Mouse (Mus musculus): ENCODE measurements at regions not wholly inside any gene's neighbourhood (a gene's known extent, or its start where the extent isn't known, plus 50 kb on each side); places are given as distances from the start of the nearest gene placed in this dataset.
A peak's percentile ranks its signal among the peaks of the same experiment; 100 is the strongest.

DNA sequence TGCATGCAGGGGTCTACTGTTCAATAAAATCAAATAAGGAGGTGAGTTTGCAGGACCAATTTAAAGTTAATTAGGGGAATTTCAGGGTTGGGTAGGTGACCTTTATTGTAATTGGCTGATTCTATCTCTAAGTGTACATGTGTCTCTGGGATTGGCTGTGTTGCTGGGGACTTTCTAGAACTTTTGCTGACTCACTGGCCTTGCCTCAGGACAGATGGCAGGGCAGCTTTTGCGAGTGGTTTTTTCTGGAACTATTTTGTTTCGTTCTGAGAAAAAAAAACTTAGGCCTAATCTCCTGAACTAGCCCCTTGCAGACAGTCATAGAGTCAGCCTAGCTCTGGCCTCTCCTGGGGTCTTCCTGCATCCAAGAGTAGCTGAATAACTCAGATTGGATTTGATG lies 249.3 kb upstream of the Mdga2 start:
- intact Hi-C loops (cut with DNase I): no loop called here

DNA sequence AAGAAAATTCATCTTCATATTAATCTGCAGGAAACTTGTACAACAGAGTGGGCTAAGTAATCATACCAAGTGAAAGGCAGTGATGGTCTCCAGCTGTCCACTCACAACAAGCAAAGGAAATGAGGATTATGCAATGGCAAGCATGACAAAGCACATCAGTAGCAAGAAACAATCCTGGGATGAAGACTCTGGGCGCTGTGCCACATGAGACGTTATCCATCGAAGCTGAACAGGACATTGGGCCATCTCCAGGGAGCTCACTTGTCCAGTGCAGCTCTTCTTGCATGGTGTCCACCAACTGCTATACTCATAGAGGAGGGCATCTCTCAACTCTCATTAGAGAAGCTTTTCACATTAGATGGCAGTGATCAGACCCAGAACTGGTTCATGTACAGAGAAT lies 248.7 kb upstream of the Mdga2 start:
- DNase-seq: peak; percentile 81
- intact Hi-C loops (cut with DNase I): no loop called here

More for the DNA sequence above, 249.3 kb upstream of the Mdga2 start:
- DNase-seq: no peak

DNA sequence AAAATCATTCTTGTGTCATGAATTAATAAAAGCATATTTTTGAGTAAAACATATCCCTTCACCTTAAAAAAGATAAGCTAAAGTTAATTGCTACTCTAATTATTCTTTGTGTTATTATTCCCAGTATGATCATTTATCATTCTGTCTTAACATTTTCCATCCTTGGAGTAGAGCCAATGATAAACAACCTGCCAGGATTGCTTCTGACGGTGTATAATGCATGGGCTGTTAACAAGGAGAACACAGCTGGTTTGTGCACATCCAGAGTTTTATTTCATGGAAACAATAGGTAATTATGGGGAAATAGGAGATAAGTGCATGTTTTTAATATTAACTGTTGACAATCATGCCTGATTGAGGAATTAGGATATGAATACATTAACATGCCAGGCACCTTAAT lies 226.8 kb upstream of the Mdga2 start:
- intact Hi-C loops (cut with DNase I): no loop called here
- DNase-seq: no peak

DNA sequence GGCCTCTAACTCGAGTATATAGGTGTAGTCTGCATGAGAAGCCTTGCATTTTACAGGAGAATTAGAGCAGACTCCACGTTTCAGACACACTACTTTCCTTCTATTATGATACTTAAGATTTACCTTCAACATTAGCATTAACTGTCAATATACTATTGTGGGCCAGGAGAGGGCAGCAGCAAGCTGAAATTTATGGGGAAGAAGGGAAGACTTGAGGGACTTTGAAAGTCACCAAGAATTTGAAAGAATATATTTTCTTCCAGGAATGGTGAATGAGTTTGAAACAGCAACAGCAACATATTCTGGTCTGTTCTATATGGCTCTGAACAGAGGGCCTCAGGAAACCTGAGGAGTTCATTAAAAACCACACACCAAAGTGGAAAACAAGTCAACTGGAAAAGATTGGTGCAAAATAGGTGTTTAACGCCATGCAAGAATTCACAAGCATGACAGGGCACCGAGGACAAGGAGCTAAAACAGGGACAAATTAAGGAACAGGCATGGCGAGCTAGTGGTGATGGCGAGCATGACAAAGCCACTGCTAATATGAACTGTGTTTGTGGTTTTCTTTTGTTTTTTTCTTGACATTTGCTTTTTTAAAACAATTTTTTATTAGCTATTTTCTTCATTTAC lies 208.1 kb upstream of the Mdga2 start:
- peak; percentile 61 for DNase-seq
- intact Hi-C loops (cut with DNase I): loop anchor here (2.0 to 5.0 kb wide), 2 partner anchors 1432 to 1702 kb away; no protein-coding TSS in a partner anchor

DNA sequence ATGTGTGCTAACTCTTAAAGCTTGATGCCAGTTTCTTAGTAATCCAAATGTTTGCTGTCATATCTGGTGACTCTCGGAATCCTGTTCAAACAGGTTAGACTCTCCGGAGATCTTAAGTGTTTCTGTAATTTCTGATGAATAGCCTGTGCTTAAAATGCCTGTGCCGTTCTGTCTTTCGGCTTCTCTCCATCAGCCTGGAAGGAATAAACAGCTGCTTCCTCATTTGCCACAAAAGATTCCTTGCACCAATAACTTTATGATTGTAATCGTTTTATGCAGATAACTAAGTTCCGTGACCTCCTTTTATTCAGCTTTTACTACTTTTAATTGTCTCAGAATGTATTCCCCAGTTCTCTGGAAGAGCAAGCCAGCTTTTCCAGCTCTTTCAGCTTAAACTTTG lies 204.5 kb upstream of the Mdga2 start:
- intact Hi-C loops (cut with DNase I): no loop called here

DNA sequence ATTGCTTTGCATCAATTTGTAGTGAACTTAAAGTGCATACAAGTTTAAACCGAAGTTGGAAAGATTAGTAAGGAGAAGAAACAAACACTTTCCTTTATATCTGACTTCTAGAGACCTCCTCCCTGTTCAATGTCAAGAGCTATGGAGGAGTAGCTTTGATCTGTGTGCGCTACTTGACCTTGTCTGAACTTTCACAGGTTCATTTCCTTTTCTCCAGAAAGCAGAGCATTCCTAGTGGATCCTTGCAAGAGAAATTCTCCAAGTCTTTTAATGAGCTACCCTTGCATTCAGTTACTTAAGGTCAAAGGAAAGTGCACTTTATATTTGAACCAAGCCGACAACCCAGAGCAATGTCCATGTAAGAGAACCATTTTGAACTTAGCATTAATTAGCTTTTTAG lies 177.2 kb upstream of the Mdga2 start:
- intact Hi-C loops (cut with DNase I): no loop called here
- no peak for DNase-seq

More for the DNA sequence above, 204.5 kb upstream of the Mdga2 start:
- DNase-seq: no peak

DNA sequence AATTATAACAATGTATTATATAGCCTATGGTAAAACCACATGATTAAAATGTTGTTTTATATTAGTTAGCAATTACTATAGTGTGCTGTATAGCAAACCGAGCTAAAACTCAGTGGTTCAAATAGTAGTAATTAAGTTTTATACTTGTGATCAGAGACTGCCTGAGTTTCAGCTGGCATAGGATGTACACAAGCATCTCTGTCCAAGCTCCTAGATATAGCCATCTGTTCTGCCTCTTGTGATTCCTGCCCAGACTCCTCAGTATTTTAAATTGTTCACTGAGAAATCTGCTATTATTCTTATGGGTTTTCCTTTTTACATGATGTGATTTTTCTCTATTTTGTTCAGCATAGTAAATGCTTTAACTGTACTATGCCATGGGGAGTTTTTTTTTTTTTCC lies 152.2 kb upstream of the Mdga2 start:
- intact Hi-C loops (cut with DNase I): no loop called here
- DNase-seq: no peak

DNA sequence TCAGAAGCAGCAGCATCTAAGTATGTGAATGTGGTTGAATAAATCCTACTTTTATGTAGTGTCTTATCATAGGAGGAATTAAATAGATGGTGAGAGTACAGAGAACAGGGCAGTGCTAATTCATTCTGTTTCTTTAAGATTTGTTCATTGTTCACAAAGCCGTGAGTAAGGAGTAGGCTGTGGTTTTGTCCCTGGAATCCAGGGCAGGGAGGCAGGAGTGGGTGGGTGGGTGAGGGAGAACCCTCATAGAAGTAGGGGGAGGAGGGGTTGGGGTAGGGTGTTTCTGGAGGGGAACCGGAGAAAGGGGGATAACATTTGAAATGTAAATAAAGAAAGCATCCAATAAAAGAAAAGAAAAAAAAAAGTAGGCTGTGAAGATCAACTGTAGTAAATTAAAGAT lies 126.2 kb upstream of the Mdga2 start:
- no peak for DNase-seq
- intact Hi-C loops (cut with DNase I): no loop called here

DNA sequence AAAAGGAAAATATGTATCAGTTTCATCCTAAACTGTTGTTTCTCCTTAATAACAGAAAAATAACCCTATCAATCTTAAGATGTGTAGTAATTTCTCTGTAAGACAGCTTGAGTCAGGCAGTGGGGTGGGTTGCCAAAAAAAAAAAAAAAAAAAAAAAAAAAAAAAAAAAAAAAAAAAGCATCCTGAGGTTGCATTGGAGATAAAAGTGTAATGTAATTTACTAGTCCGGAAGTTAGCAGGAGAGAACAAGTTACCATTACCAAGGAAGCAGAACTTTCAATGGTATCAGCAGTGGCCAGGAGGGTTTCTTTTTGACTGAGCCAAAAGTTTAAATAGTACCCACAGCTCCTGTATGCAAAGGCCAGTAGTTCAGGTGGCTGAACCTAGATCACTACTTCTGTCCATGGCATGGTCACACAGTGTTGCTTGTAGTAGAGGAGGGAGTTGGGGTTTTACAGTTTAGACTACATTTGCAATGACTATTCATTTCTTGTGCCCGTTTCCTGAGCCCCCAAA lies 110.2 kb upstream of the Mdga2 start:
- DNase-seq: no peak
- intact Hi-C loops (cut with DNase I): no loop called here

DNA sequence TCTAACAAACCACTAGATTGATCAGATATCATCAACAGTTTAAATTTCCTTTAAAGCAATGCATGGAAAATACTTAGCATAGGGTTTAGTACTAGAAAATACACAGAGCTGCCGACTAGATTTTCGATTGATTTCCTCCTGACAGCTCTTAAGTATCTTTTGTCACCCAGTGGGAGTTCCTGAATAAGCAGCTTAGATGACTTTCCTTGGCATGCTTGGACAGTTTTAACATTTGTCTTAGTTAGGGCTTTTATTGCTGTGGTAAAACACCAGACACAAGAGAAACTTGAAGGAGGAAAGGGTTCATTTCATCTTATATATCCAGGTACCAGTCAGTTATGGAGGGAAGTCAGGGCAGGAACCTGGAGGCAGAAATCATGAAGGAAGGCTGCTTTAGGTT lies 104.0 kb upstream of the Mdga2 start:
- intact Hi-C loops (cut with DNase I): no loop called here
- DNase-seq: no peak

DNA sequence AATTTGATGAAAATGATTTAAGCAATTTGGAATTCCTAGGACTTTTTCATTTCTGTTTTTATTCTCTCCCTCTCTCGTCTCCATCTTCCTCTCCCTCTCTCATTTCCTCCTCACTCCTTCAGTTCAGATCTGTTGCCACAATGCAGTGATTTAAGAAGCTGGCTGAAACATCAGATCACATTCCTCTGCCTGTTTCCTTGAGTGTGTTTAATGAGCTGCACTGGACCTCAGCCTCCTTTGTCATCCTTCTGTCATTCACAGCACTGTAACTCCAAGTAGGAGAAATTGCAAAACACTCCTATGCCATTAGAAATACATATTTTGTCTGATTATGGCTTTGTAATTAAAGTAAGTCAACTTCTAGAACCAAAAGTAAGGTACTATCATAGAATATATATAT lies 103.5 kb upstream of the Mdga2 start:
- DNase-seq: no peak
- intact Hi-C loops (cut with DNase I): no loop called here

DNA sequence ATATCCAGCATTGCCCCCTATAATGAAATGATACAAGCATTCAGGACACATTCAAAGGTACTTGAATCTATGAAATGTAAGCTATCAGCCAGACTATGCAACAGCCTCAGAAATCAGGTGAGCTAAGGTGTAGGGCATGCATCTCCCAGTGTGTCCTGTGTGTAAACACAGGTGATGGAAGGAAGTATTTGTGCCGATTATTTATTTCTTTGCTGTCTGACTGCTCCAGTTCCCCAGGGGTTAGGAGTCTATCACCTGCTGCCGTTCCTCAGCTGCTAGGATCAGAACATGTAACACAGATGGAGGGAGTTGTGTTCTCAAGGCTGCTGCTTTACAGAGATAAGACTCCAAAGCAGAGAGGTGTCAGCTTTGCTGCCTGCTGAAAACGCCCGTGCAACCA lies 103.0 kb upstream of the Mdga2 start:
- intact Hi-C loops (cut with DNase I): no loop called here
- no peak for DNase-seq

DNA sequence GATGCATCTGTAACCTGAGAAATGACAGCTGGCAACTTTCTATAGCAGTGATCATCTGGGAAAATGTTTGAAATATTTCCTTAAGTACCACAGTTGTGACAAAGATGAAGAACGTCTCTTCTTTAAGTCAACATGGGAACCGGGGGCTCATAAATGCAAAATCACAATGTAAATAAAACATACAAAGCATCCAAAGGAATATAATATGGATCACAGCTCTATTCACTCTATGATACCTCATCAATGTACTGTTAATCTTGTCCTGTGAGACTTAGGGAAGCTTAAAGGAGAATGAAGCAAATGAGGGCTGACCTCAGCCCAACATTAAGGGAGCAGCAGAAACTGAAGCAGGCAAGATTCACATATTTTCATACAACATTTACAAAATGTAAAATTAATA lies 96.3 kb upstream of the Mdga2 start:
- DNase-seq: no peak
- intact Hi-C loops (cut with DNase I): no loop called here

DNA sequence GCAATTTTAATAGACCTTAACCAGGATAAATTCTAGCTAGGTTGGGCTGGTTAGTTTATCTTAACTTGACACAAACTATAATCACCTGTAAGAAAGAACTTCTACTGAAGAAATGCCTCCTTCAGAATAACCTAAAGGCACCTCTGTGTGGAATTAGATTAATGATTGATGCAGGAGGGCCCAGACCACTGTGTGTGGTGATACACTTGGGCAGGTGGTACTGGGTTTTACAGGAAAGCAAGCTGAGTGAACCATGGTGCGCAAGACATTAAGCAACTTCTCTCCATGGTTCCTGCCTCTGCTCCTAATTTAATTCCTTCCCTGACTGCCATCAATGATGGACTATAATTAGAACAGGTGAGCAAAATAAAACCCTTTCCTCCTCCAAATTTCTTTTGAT lies 77.9 kb upstream of the Mdga2 start:
- no peak for DNase-seq
- intact Hi-C loops (cut with DNase I): no loop called here

DNA sequence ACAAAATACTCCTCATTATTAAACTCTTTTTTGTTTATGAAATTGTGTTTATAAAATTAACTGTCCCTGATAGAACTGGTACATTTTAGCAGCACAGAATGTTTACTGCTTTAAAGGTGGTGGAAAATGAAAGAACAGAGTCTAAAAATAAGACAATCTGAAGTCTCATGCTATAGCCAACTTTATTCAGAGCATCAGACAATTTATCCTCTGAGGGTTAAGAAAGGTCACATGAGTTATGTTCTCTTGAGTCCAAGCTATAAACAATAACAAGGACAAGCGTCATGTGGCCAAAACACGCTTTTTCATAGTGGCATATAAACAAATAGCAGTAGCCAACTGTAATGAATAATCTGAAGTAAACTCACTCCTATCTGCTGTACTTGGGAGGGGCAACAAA lies 67.7 kb upstream of the Mdga2 start:
- no peak for DNase-seq
- intact Hi-C loops (cut with DNase I): no loop called here

DNA sequence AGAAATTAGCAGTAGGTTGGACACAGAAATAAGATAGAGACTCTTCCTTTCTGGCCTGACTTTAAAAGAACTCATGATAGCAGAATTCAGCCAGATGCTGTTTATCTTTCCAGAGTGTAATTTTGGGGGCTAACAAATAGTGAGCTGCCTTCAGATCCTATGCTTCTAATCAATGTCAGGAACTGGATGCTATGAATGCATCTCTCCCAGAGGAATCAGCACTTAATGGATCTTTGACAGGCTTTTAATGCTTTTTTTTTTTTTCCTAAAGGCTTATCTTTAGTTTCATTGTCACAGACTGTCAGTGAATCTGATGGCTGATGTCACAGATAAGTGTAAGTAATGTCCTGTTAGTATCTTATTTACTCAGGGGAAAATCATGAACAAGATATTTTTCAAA lies 50.5 kb upstream of the Mdga2 start:
- DNase-seq: no peak

DNA sequence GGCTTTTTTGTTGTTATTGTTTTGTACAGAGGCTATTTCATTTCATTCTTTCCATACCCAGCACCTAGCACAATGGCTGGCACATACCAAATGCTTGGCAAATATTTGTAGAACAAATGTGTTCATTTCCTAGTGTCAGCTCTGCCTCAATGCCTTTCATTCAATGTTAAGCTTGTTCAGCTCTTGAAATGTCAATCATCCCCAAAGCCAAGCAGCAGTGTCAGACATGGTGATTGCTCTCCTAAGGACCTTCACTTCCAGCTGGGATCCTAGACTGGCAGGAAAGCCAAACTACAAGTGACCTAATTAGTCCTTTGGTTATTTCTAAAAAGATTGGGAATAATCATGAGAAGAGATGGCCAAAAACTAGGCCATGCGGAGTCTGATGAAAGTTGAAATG lies 50.0 kb upstream of the Mdga2 start:
- intact Hi-C loops (cut with DNase I): no loop called here
- DNase-seq: peak; percentile 0

More for the DNA sequence above, 50.5 kb upstream of the Mdga2 start:
- intact Hi-C loops (cut with DNase I): no loop called here
